Mouse (Mus musculus) layer of hippocampus, adult 9-10 months (tissue): ENCODE data around the gene Tent2.

Experiments
- DNase-seq: peaks from one replicate; pipeline ENCODE4 v3.0.0; 2022; ENCODE audit warnings: low spot score

Gene Tent2

GRCm38 (mm10) chr13:93141184-93141583, 51.0 kb downstream of the Tent2 start:
- DNase-seq = no peak

- no peak for DNase-seq
Measured at GRCm38 (mm10) chr13:93138059-93138458, 54.1 kb downstream of the Tent2 start.

DNA sequence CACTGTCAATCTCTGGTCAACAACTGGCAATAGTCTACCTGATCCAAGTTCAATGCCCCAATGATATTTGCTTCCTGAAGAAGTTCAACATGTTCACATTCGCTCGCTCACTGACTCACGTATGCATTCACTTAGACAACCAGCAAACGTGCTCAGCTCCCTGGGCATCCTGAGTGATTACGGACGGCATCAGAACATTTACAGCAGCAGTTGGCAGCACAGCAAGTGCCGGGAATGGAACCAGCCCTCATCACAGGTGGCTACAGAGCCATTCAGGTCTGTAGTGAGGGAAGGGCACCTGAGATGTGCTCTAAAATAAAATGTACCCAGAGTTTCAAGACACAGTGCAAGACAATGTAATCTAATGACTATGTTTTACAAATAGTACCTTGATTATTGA, 55.1 kb downstream of the Tent2 start:
- no peak for DNase-seq

DNA sequence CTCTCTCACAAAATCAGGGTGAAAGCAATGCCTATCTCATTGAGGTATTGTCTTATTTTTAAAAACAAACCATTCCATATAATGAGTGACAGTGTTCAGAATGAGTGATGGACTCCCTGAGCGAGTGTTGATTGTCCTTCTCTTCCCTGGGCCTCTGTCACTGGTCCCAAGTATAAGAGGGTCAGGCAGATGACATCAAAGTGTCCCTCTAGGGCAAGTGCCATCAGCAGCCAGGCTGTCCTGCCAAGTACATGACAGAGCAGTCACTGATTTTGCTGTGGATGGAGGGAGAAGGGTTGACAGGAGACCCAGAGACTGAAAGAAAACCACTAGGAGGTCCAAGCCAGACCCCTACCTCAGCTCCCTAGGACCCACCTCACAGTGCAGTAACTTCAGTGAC, 55.9 kb downstream of the Tent2 start:
- no peak for DNase-seq

- DNase-seq = no peak
Measured at GRCm38 (mm10) chr13:93135501-93135900, 56.7 kb downstream of the Tent2 start.

DNA sequence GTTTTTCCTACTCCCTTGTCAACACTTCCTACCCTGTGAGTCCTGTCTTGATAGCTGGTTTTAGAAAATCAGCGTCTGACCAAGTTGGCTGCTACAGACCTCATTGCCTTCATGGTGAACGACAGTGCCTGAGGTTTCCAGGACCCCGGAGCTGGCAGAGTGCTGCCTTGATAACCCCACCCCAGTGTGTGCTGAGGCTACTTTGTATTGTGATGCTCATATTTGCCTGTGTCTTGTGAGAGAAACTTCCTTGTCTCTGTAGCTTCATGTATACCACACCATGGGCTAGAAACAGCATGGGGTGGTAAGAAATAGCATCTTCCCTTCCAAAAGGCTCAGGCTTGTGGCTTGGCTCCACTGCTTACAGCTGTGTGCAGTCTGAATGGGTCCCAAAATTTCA, 61.5 kb downstream of the Tent2 start:
- DNase-seq = no peak

- no peak for DNase-seq
Measured at GRCm38 (mm10) chr13:93128961-93129360, 63.2 kb downstream of the Tent2 start.

DNA sequence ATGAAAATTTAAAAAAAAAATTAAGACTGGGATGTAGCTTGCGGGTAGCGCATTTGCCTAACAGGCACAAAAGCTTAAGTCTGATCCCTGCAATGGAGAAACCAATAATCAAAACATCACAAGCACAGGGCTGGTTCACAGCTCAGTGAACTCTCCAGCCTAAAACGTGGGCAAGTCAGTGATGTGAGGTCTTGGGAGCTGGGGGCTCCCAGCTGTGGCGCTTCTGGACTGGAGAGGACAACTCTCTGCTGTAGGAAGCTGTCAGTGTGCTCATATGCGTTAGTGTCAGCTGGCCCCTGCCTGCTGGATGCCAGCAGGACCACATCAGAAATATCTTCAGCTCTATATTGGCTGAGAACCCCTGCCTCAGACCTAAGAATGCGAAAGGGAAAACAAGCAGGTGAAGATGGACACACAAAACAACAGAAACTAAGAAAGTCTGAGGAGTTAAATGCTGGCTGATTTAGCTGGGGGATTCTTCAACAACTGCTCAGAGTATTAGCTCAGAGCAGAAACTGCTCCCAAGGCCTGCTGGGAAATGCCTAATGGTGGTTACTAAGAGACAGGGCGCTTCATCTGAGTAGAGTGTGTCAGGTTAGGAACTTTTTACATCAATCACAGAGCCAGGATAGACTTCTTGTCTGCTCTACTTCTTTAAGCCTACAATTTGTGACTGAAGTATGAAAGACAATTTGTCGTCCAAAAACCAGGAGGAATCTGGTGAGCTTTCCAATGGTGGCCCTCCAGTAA, 63.9 kb downstream of the Tent2 start:
- no peak for DNase-seq

- DNase-seq = no peak
Measured at GRCm38 (mm10) chr13:93122321-93122720, 69.9 kb downstream of the Tent2 start.

- DNase-seq = no peak
Measured at GRCm38 (mm10) chr13:93117241-93117640, 74.9 kb downstream of the Tent2 start.

DNA sequence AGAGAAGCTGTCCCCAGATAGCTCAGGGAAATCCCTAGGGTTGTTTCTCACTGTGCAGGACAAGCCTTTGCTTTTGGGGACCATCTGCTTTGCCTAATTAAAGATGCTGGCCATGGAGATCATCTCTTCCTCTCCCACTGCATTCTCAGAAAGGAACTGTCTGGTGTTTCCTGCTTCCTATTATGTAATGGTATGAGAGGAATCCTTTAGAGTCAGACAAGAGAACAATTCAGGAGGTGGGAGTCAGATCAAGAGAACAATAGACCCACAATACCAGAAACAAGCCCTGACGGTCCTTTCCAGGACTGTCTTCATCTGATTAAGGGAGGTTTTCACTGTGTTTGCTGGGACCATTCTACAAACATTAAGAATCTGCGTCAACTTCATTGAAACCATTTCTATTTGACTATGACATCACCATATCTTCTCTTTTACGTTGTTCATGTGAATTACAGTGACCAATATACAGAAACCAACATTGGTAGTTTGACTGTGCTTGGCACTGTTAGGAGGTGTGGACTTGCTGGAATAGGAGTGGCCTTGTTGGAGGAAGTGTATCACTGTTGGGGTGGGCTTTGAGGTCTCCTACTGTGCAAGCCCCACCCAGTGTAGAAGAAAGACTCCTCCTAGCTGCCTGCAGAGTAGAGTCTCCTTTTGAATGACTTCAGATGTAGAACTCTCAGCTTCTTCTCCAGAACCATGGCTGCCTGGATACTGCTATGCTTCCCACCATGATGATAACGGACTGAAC, 89.7 kb downstream of the Tent2 start:
- no peak for DNase-seq

DNA sequence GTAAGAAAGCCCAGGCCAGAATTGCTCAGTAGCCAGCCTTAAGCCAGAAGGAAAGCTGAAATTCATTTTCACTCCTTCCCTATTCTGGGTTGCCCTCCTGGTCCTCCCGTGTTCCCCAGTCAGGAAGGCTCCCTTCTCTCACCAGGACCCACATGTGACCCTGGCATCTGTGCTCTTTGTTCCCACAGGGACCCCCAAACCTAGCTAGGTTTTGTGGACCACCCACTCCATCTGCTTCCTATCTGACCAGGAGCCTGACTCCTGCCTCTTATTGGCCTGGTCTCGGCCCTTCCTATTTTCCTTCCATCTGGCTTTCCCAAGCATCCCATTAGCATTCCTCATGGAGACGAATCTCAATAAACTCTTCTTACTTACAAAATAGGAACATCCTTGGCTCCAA, 93.6 kb downstream of the Tent2 start:
- DNase-seq = no peak

- no peak for DNase-seq
Measured at GRCm38 (mm10) chr13:93096643-93097042, 95.5 kb downstream of the Tent2 start.
